Mouse (Mus musculus) cortical plate, adult 2 months (tissue): Measurements from ENCODE around the gene Pbld1.

ENCODE experiments used
- CTCF ChIP-seq: fragments of 200-500 bp; IDR thresholded peaks from 2 replicates; pipeline ENCODE4 v1.5.1; 2011; ENCODE audit warnings: mild to moderate bottlenecking, control low read depth, low read length; ENCODE audit not compliant: insufficient read depth; ENCODE audit errors: extremely low read depth
- POLR2A ChIP-seq: fragments of 200-500 bp; IDR thresholded peaks from 2 replicates; pipeline ENCODE4 v1.6.1; 2011; ENCODE audit warnings: mild to moderate bottlenecking, low read length, control low read depth; ENCODE audit not compliant: insufficient read depth; ENCODE audit errors: extremely low read depth

DNA sequence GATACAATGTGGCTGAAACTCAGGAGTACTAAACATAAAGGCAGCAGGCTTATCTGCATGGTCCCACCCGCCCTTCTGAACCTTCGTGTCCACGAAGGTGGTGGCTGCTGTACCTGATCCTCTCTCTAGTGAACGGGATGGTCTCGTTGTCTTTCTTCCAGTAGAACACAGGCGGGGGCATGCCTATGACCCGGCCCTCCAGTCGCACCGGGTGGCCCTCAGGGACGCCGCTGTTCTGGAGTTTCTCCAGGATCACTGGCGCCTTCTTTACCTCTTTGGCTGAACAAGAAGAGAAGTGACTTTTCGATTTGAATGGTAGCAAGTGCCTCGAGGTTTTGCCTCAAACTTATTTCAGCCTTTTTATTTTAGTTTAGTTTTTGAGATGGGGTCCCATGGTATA, 60.0 kb downstream of the Pbld1 start:
- TF ChIP-seq POLR2A (no peak), CTCF (no peak)
